Mouse (Mus musculus): Measurements from ENCODE around the gene 4930519P11Rik.

4930519P11Rik gene

DNA sequence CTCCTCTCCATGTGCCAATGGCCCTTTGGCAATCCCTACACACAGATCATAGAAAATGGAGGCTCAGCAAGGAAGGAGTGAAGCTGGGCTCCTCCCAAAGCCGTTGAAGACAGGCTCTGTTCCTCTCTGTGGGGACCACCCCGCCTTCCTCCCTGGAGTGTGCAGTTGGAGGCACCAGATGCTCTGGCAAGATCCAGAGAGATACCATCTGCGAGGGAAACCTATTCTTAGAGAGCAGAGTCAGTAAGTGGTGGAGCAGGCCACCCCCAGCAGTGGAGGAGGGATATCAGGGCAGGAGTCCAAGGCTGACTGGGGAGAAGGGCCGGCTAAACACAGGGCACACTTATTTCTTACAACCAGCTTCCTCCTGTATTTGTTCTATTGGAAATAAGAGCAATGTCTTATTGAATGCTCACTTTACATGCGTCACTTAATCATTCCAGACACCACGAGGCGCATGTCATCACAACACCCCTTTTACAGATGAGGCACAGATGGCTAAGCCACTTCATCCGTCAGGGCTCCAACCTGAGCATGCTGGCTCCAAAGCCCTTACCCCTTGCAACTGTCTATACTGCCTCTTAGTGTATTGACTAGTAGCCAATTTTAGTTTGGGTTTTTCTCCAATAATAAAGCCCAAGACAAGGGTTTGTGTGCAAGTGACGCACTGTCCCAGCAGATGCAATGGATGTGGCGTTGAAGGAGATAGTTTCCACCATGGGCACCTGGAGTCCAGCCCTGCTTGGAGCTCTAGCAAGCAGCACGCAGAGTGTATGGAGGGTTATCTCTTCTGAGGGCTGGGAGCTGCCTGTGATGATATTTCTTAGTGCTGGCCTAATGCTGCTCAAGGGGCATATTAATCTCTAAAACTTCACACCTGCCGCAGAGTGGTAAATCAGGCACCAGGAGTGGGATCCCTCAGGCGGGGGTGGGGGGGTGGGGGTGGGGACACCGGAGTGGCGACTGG is 29.0 kb downstream of the 4930519P11Rik start:
- DNase-seq (ENCODE audit: low read depth, low spot score): no peak

DNA sequence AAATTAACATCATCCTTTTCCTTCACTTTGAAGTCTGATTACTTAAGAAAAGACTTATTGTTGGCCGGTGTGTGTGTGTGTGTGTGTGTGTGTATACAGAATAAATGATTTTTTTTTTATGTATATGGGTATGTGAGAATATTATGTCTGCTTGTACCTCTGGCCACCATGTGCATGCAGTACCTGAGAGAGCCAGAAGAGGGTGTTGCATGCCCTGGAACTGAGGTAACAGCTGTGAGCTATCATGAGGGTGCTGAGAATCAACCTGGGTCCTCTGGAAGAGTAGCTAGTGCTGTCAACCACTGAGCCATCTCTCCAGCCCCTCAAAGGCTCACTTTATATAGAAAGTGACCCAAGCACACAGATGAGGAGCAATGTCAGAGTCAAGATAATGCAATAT is 31.8 kb downstream of the 4930519P11Rik start:
- DNase-seq (ENCODE audit: low read depth, low spot score): no peak

DNA sequence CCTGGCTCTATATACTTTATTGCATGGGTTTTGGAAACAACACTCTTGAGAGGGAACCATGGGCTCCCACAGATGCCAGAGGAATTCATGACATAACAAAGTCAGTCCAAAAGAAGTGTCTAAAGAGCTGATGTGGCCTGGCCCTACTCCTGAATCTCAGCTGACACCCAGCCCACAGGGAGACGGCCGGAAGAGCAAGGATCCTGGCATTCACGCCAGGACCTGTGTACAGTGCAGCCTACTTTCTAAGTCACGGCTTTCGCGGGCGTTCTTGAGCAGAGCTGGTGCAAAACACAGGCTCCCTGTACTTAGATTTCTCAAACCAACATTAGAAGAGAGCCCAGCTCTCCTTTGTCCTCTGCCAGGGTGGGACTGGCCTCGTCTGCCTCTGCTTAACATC is 32.7 kb downstream of the 4930519P11Rik start:
- DNase-seq (ENCODE audit: low read depth, low spot score): no peak

DNA sequence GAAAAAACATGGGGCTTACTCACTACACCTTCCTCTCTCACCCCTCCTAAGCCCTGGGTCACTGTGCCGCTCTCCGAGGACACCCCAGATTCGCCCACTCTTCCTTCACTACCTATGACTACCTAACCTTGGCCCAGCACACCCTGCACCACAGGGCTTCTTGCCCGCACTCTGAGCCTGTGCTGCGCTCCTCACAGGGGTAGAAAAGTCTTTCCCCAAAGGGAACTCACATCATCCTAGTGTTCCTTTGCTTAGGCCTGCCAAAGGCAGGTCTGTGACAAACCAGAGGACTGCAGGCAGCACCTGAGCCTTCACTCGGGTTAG is 35.5 kb downstream of the 4930519P11Rik start:
- no peak for DNase-seq (ENCODE audit: low read depth, low spot score)

DNA sequence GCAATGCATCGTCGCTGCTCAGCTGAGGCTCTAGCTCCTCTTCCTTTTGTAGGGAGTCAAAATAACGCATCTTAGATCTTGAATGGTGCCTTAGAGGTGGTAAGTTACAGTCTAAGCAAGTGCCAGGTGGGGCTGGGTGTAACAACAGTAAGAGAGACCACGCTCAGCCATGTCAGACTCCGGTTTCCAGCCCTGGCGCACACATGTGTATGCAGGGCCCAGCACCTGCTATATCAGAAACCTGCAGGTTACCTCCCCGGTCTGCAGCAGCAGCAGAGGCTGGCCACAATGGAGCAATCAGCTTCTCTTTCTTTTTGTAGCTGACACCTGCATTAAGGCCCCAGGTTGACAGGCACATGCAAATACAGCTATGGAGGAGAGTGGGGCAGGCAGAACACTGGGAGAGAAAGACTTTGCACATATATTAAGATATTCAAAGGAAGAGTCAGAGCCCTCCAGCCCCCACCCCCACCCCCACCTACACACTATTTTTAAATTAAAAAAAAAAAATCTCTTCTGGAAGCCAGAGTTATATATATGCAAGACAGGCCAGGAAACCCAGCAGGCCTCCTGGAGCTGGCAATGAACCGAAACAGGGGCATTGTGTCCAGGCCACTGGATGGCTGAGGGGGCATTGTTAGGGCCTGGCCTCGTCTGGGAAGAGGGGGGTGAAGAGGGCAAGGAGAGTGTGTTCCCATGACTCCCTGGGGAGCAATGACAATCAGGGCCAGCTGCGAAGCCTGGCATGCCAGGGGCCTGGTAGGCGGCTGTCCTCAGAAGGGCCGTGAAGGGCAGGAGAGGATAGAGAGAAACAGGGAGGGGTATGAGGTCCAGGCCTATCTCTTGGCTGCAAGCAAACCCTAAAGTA is 36.1 kb downstream of the 4930519P11Rik start:
- DNase-seq (ENCODE audit: low read depth, low spot score): no peak

DNA sequence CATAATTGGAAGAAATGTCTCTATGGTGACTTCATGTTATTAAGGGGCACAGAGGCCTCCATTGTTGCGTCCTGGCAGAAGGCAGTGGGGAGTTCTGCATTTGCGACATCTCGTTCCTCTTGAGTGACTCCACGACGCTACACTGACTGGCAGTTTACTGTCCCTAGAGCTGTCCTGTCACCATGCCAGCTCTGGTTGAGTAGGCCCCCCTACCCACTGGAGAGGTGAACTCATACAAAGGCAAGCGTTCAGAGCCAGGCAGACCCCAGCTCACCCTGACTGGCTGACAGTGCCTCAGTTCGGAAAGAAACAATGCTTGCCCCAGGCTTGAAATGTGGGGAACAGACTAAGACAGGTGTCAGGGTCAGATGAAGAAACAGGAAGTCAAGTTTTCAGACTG is 39.0 kb downstream of the 4930519P11Rik start:
- no peak for DNase-seq (ENCODE audit: low read depth, low spot score)

DNA sequence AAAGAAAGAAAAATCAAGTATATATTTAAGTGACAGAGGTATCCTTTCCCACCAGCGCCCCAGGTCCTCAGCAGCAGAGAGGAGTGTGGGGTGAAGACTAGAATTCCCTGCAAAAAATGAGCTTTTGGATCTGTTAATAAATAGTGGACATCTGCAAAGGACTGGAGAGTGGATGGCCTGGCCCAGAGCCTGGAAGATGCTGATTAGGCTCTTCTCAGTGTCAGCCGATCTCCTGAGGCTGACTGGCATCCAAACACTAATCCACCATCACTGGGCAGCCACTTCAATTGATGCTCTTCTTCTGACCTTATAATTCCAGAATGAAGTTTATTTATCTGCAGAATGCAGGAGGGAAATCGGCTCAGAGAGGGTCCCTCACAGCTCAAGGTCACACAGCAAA is 40.2 kb downstream of the 4930519P11Rik start:
- no peak for DNase-seq (ENCODE audit: low read depth, low spot score)

DNA sequence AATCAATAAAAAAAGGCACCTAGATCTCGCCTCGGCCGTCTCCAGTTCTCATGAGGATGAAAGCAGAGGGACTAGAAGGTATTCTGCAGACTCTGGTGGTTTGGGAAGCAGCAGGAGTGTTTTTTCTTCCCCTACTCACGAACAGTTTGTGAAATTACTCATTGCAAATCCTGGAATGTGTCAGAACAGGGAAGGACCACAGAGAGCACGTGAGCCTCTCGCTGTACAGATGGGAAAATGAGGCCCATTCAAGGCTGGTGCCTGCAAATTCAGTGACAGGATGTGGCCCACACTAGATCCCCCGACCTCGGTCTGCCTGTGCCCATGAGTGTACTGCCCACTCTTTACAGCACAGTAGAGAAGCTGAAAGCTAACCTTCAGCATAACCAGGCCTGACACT is 41.3 kb downstream of the 4930519P11Rik start:
- no peak for DNase-seq (ENCODE audit: low read depth, low spot score)

DNA sequence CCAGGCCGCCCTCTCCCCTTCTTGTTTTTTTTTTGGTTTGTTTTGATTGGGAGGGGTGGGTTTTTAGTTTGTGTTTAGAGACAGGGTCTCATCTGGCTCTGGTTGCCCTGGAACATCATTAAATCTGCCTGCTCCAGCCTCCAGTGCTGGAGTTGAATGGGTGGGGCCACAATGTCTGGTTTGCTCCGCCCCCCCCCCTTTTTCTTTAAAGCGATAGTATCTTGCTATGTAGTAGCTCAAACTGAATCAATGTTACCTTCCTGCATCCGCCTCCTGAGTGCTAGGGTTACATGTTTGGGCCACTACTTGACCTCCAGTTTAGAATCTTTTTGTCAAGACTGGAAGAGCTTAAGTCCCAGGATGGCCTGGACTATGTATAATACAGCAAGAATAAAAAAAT is 42.0 kb downstream of the 4930519P11Rik start:
- DNase-seq (ENCODE audit: low read depth, low spot score): no peak

DNA sequence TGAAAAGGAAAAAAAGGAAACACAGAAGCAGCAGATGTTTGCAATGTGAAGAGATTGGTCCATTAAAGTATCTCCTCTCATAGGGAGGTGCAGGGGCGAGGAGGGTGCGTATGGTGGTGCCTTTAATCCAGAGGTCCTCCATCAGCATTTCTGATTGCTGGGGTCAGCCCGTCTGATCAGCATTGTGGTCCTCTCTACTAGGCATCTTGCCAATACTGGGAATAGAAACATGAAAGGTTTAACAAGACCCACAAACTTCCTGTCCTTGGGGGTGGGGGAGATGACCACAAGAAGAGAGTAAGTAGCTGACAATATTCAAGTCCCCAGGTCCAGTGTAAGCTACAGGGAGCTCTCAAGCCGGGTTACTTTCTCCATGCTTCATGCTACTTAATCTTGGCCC is 42.6 kb downstream of the 4930519P11Rik start:
- no peak for DNase-seq (ENCODE audit: low read depth, low spot score)

DNA sequence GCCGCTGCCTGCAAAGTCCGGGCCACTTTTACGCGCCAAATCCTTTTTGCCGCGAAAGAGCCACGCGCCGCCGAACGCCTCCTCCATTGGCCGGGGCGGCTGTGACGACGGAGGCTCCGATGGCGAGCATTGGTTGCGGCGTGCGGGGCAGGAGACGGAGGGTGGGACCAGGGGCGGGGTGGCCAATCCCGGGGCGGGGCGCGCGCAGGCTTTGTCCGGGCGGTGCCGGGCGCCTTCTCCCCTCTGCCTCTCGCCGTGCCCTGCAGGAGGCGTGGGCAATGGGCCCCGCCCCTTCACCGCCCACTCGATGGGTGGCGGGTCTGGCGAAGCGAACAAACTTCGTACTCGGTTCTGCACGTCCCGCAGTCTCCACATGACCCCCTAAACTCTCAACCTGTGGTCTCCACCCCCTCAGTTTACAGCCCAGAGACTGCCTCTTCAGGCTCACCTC is 43.4 kb downstream of the 4930519P11Rik start, which contains the start of gene E2f1:
TSS of gene E2f1 (minus strand) at position 57 of the 451 bp plus-strand sequence.
- peak; percentile 73 for DNase-seq (ENCODE audit: low read depth, low spot score)

DNA sequence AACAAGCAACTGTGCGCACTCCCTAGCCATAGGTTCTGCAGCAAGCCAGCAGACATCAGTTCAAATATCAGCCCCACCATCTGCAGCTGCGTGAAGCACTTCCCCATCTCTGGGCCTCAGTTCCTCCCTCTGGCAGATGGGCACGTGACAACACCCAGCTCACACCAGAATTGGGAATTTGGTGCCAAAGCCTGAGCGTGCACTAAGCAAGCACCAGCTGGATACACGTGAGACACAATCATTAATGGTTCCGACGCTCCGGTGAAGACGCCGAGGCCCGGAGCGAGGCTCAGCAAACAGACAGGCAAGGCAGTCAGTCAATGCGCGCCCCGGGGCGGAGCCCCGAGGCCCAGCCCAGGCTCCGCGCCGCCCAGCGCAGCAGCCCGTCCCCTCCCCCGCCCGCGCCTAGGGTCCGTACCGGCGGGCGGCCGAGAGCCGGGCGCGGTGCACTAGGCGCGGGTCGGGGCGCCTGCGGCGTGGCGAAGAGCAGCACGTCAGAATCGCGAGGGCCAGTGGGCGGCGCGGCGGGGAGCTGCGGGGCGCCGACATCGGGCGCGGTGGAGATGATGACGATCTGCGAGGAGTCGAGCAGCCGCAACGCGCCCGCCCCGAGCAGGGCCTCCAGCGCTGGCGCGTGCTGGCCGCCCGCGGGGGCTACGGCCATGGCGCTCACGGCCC is 44.0 kb downstream of the 4930519P11Rik start:
- DNase-seq (ENCODE audit: low read depth, low spot score): no peak

DNA sequence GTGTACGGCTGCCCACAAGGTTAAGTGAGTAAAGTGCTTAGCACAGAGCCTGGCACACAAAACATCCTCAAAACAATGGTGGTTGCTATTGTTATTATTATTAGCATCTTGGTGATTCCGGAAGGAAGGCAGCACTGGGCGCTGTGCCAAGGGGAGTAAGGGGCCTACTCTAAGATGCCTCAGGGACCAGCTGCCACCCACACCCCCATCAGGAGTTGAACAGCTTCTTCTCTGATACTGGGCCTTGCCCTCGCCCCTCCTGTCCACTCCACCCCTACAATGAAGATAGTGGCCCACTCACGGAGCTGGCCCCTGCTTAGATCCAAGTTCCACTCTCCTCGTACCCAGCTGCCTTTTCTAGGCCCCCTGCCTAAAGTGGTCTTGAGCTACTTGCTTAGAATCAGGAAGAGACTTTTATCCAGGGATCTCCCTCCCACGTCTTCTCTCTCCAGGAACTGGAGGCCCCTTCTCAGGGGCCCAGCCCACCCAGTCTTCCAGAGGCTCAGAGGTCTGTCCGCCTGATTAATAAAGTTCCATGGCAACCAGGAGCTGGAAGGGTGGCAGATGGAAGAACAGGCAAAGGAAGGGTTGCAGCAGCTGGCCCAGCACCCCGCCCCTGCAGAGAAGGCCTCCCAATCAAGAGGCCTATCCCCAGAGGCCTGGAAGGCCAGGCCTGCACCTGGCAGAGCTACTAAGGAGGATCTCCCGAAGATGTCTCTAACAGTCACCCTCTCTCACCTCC is 44.7 kb downstream of the 4930519P11Rik start:
- no peak for DNase-seq (ENCODE audit: low read depth, low spot score)

DNA sequence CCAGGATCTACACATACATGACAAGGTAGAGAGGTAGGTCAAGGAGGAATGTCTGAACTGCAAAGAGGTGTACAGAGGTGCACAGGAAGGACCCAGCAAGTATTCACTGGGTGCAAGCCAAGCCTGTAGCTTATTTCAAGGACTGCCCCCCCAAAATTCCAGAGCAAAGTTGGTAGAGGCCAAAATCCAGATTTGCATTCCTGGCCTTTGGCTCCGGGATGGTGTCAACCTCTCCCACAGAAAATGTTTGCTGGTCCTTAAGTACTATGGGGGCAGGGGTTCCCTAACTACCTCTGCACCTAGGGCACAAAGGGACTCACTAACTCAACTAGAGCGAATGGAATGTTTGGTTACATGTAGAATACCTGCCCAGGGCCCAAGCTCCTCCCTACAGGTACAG is 45.5 kb downstream of the 4930519P11Rik start:
- DNase-seq (ENCODE audit: low read depth, low spot score): no peak

DNA sequence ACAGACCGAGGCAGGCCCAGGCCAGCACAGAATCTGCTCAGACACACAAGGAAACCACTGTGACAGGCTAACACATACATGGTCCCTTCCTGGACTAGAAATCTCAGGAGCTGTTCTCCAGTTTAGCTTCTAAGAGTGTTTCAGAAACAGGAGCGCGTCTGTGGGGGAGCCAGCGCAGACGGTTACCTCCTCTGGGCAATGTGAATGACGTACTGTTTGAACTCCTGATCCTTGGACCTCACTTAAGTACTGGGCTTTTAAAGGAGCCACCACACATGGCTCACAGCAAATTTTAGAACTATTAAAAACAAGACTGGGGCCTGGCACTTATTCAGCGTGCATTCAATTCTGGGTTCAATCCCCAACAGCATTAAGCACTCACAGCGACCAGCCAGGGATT is 46.6 kb downstream of the 4930519P11Rik start:
- no peak for DNase-seq (ENCODE audit: low read depth, low spot score)

DNA sequence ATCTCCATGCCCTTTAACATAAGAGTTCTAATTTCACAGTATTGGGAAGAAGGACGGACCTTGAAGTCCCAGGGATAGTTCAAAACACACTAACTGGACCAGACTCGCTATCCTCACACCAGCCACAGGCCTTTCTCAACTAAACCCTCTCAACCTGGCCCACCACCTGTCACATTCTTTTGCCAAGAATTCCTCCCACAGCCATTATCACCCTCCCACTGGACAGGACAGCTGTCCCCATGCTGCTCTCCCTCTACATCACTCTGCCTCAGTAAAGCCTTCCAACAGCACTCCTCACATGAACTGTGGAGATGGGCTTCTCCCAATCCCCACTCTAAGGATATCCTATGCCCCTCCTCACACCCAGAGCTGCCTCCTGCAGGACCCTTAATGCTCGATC is 47.7 kb downstream of the 4930519P11Rik start:
- no peak for DNase-seq (ENCODE audit: low read depth, low spot score)

DNA sequence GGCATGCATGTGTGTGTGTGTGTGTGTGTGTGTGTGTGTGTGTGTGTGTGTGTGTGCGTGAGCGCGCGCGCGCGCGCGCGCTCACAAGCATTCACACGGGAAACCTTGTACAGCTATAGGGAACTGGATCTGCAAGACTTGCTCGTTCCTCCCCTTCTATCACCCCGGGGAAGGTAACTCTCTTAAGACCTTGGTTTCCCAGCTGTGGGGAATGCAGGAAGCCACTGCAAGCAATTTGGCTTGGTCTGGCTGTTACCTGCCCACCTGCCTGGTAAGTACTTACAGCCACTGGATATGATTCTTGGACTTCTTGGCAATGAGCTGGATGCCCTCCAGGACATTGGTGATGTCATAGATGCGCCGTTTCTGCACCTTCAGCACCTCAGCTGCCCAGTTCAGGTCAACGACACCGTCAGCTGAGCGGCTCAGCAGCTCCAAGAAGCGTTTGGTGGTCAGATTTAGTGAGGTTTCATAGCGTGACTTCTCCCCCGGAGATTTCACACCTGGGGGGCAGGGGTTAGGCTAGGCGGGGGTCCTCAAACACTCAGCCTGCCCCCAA is 49.5 kb downstream of the 4930519P11Rik start:
- no peak for DNase-seq (ENCODE audit: low read depth, low spot score)

All from retina, adult 2 months (tissue).